Mouse (Mus musculus): ENCODE results near the gene Fam166a.

Gene Fam166a

DNA sequence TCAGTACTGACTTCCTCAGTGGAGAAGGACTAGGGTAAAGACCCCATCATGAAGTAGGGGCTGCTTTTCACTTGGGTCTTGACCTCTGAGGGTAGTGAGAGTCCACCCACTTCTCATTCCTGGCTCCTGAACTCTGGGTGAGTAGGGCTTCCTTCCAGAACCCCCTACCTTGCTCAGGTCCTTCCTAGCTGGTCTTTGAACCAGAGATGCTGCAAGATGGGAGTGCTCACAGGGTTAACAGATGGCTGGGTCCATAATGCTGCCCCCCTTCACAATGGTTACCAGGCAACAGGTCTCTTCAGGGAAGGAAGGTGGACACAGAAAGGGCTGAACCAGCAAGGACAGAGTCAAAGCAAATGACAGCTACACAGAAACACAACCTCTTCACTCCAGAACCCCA lies at the start of gene Fam166a:
Fam166a (plus strand) TSS at position 301 of the 400 bp plus-strand sequence.
- no peak for DNase-seq (ENCODE audit: extremely low read depth, low read depth, low spot score)

DNA sequence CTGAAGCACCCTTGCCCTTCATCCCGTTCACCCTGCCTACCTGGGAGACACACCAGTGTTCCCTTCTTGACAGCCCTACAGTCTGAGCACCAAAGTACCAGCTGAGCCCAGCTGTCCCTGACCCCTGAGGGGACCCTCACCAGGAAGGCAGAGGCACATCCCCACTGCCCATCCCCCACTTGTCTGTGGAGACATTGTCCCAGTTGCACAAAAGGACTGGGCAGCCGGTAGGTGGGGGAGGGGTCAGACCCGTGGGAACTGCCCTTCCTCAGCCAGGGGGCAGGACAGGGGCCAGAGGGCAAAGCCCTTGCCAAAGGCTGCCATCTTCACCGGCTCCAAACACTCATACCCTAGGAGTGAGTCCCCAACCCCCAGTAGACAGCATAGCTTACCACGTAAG lies 48.8 kb upstream of the Fam166a start:
- DNase-seq (ENCODE audit: extremely low read depth, low read depth, low spot score) = no peak

DNA sequence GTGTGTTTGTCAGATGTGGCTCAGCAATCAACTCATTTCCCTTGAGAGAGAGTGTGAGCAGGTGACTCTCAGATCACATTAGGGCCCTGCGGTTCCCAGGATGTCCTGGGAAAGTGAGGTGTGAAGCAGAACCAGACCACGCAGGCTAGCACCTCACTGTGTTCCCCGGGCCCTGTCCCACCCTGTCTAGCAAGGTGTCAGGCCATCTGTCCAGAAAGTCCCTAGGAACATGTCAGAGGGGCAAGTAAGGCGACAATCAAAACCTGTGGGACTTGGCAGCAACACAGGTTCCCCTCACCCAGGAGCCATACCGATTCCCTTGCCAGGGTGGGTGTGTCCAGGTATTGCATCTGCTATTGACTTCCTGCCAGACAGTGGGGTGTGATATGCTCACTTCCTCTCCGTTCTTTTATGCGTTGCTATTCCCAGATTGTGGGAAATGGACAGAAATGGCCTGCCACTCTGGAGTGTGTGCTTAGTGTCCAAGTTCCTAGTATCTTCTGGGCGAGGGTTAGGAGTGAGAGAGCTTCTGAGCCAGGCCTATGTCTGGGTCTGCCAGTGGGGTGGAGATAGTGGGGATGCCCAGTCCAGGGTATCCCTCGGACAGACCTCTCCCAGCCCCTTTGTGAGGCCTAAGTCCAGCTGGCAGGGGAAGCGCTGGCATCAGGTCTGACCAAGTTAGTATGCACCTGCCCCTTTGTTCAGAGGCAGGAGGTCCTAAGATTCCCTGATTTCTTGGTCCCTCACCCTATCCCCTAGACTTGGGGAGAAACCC lies 48.0 kb upstream of the Fam166a start:
- no peak for DNase-seq (ENCODE audit: extremely low read depth, low read depth, low spot score)

DNA sequence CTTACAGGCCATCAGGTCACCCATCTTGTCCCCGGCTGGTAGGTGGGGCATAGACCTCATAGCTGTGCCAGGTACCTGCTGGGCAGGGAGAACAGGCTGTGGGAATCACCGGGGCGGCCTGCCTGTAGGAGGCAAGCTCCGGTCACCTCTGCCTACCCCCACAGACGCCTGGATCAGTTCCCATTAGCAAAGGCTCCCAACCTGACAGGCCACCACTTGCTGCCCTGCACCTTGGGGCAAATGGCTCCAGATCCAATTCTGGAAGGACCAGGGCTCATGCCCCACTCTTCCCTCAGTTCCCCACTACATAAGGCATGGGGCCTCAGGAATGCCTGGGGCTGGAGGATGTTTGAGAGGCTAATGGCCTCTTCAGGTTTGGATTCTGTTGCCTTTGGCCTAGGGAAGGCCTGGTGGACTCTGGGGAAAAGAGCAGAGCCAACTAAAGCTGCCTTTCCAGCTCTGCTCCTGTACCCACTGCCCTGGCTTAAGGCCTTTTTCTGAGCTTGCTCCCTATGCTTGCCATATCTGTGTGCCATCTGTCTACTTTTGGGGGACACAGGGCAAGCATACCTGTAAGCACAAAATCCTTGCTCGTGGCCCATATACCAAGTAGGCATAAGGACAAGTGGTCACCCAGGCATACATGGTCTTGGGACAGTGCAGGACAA lies 47.3 kb upstream of the Fam166a start:
- DNase-seq (ENCODE audit: extremely low read depth, low read depth, low spot score) = no peak

DNA sequence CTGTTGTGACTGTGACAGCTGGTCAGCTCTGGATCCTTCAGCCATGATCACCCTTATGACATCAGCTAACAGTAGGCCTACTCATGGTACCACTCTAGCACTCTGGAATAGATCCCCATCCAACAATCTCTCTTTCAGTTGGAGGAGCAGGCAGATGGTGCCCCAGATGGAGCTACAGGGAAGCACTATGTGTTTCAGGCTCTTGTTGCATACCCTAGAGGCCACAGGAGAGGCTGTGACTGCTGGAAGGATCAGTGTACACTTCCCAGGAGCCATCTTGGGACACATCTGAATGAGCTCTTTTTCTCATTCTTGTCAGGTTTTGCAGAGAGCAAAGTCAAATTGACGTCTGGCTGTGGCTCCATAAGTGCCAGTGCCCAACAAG lies 46.8 kb upstream of the Fam166a start:
- no peak for DNase-seq (ENCODE audit: extremely low read depth, low read depth, low spot score)

DNA sequence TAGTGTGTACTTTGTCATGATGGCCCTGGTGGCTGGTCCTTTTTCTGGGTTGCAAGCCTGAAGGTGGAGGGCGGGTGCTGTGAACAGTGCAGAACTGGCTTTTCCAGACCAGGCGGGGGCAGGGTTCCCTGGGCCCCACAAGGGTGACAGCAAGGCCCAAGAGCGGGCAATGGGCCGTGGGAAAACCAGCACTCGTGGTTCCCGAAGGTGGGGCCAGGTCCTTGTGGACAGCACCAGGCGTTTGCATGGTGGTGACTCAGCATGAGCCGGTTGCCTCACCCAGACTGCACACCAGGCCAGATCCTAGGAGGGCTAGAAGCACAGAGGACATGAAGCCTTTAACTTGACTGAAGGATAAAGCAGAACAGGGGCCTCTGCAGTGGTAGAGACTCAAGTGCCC lies 45.9 kb upstream of the Fam166a start:
- DNase-seq (ENCODE audit: extremely low read depth, low read depth, low spot score) = no peak

DNA sequence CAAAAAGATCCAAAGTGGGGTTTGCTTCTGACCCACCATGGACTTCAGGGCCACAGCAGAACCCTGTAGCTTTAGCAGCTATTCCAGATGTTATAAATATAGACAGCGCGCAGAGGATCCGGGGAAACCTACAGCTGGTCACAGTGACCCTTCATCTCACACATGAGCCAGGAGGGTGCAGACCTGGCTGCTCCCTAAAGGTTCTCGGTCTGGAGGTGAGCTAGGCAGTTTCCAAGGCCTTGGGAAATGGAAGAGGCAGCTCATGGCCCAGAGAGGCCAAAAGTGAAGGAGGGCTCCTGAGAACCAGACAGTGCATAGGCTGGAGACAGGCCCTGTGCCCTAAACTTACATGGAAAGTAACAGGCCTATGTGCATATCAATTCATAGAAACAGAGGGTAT lies 44.7 kb upstream of the Fam166a start:
- no peak for DNase-seq (ENCODE audit: extremely low read depth, low read depth, low spot score)

DNA sequence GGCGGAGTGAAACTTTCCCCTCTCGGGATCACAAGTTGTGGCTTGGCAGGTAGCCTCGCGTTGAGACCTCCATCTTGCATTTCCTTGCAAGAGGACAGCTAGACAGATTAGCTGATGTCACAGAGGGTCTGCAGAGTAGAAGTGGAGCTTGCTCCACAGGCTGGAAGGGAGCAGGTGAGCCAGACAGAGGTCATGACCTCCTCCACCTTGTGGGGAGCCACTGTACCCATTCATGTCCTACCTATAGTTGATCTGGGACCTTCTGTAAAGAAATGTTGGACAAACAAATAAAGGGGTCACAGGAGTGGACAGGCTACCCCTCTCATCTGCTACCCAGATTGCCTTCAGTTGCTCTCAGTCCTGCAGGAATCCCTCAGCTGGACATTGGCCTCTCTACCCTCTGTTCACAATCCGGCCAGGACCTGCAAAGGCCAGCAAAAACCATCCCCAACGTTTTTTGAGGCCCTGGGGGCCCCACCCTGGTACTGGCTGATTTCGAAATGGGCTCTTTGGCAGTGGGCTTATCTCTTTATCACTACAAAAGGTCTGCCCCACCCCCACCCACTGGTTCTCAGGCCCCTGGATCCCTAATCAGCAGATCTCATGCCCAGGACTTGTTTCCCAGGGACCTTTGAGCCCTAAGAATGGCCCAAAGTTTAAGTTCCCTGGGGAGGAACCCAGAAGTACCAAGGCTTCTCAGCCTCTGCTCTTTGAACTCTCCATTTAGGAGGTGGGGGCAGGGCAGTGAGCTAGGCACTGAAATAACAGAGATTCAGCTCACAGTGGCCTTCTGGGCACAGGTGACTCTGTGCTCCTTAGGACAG lies 43.5 kb upstream of the Fam166a start:
- no peak for DNase-seq (ENCODE audit: extremely low read depth, low read depth, low spot score)

DNA sequence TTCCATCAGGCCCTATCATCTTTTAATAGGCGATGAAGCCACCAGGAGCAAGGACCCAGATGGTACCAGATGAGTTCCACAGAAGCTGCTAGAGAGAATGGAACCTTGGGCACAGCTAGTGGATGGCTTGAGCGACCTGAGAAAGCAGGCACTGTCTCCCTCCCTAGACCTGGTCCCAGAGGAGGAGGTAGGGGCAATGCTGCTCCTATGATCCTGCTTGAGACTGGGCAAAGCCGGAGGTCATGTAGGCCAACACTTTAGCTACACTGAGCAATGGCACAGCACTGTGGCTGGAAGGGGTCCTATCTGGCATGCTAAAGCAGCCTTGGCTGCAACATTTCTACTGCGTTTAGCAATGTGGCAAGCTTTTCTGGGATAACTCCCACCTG lies 42.9 kb upstream of the Fam166a start:
- no peak for DNase-seq (ENCODE audit: extremely low read depth, low read depth, low spot score)

DNA sequence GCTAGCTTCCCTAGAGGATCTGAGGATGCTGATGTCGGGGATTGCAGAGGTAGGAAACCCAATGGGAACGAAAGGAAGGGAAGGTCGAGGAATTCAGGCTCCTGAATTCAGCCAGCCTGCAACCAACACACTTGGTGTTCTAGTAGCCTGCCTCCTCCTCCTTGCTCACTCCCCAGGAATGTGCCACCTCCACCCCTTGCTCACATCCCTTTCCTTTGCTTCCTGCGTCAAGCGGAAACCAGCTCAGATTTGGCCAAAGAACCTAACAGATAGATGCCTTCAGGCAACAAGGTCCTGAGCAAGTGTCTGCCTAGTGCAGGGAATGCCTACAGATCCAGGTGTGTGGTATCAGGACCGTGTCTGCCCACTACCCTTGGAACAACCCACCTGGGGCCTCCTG lies 42.0 kb upstream of the Fam166a start:
- DNase-seq (ENCODE audit: extremely low read depth, low read depth, low spot score) = no peak

DNA sequence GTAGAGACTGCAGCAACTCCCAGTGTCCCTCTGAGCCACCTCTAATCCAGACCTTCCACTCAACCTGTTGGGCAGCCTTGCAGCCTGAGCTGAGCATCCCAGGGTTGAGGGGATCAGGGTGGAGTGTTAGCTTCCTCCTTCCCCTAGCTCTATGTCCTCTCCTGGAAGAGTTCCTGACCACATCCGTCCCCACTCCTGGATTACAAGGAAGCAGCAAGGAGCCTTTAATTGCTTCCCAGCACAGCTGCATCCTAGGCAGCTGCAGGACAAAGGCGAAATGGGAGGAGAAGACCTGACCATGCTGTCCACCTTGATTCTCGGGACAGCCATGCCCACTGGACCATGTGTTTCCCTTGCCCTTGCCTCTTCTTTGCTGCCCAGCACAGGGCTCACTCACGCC lies 41.5 kb upstream of the Fam166a start:
- no peak for DNase-seq (ENCODE audit: extremely low read depth, low read depth, low spot score)

DNA sequence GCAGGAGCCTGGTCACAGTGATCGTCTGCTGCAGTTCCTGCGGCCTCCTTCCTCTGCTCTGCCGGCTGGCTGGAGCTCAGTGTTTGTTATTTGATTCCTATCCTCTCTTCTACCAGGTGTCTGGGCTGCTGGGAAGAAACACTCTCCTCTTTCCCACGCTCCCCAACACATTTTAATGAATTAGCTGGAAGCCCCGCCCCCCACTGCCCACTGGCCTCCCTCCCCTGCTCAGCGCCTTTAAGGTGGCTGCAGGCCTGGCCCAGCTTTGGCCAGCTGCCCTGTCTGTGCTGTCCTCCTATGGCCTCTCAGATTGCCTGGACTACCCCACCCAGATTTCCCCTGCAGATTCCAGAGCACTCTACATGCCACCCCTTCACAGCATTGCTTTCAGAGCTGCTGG lies 40.9 kb upstream of the Fam166a start:
- DNase-seq (ENCODE audit: extremely low read depth, low read depth, low spot score) = no peak

DNA sequence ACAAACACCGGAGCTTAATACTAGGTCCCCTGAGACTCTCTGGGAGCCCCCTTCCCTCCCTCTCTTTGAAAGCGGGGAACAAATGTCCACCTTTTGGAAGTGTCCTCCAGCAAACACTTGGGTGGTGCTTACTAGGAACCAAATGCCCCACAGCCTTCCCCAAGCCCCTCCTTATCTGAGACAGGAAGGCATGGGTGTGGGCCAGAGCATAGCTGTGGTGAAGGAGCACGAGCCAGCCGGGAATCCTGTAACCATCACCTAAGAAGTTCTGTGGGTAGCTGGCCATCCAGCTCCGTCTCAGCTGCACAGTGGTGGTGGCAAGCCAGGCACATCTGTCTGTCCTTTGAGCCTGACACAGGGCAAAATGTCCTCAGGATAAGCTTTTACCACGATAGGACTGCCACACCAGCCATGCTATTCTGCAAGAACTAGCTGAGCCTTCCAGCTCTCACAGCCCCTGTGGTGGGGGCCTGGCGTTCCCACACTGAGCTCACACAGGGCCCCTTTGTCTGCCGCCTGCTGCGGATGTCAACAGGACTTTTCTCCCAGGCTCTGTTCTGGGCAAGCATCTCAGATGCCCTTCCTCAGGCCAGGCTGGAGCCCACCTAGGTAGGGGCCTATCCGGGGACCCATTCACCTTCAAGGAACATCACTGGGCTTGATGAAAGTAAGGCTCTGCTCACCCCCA lies 40.1 kb upstream of the Fam166a start:
- DNase-seq (ENCODE audit: extremely low read depth, low read depth, low spot score) = no peak

DNA sequence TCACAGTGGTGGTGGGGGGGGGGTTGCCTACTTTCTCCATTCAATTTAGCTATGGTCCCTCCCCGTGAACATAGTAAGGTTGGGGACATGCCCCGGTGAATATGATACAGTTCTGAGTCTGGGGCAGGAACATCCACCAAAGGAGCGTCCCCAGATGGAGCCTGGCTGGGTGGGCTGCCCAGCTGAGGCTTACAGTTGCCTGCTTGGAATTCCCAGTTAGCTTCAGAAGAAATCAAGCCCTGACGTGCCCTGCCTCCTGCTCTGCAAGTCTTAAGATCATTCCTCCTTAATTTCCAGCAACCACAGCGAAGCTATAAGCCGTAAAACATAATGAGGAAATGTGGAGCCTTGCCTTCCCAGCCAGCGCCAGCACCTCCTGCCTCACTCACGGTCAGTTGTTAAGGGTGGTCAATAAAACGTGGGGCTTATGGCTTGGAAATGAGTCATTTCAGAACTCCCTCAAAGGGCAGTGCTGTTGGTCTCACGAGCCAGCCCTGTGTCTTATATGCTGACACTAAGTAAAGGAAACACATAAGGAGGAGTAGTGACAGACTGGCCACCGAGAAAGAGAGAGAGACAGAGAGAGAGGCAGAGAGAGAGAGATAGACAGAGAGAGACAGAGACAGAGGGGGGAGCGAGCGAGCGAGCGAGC lies 38.9 kb upstream of the Fam166a start:
- no peak for DNase-seq (ENCODE audit: extremely low read depth, low read depth, low spot score)

DNA sequence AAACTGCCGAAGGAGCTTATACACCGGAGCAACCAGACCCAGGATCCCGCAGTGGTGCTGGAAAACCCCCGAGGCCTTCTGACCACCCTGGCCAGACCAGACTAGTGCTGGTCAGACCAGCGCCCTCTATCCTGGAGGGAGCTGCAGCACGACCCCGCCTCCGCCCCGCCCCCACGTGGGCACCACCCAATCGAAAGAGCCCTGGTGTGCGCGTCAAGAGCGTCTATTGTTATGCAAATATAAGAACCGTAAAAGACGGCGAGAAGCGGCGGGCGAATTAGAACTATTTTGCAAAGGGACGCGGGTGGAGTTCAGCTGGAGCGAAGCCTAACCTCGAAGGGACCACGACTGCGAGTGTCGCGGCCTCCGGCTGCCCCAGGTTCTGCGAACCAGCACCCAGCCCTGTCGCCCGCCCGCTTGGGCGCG lies 38.1 kb upstream of the Fam166a start, which contains the start of gene Nrarp:
Nrarp (plus strand) TSS at position 281 of the 426 bp plus-strand sequence.
- DNase-seq (ENCODE audit: extremely low read depth, low read depth, low spot score) = no peak

DNA sequence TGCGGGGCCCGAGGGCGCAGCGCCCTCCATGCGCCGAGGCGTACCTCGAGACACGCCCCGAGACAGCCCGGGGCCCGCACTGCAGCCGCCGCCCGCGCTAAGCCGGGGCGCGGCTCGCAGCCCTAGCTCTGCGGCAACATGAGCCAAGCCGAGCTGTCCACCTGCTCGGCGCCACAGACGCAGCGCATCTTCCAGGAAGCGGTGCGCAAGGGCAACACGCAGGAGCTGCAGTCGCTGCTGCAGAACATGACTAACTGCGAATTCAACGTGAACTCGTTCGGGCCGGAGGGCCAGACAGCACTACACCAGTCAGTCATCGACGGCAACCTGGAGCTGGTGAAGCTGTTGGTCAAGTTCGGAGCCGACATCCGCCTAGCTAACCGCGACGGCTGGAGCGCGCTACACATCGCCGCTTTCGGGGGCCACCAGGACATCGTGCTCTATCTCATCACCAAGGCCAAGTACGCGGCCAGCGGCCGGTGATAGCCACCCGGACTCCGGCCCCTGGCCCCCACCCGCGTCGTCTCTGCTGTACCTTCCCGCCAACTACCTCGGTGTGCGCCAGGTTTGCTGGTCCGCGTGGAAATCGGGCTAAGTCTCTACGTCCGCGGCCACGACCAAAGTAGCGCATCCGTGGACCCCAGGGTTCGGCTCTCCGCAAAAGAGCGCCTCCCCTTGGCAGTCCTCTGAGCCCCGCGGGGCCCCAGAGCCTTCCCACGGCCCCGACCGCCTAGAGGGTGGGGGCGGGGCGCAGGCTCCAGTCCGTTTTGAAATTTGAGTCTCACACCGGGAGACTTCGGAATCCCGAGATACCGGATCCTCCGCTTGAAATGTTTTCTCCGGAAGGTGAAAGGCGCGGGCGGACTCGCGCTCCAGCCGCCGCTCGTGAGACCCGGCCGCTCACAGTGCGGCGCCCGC lies 37.3 kb upstream of the Fam166a start:
- DNase-seq (ENCODE audit: extremely low read depth, low read depth, low spot score) = no peak

DNA sequence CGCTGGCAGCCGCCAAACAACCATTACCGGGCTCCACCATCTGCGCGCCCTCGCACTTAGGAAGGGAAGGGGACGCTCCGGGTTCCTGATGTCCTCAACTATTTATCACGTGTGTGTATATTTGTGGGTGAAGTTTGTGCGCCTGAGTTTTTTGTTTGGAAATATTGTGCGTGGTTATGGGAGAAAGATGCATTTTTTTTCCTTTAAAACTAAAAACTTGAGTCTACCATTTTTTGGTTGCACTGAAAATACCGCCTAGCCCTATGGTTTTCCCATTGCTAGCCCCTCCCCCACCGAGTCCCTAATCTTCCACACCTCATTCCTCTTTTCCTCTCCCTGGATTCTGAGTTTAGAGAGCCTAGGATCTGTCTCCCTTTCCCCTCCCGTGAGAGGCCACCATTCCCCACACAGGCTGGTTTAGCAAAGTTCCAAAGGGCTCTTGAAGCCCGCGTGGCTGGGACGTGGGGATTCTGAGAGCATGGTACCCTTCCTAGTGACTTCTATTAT lies 36.6 kb upstream of the Fam166a start:
- DNase-seq (ENCODE audit: extremely low read depth, low read depth, low spot score) = no peak

DNA sequence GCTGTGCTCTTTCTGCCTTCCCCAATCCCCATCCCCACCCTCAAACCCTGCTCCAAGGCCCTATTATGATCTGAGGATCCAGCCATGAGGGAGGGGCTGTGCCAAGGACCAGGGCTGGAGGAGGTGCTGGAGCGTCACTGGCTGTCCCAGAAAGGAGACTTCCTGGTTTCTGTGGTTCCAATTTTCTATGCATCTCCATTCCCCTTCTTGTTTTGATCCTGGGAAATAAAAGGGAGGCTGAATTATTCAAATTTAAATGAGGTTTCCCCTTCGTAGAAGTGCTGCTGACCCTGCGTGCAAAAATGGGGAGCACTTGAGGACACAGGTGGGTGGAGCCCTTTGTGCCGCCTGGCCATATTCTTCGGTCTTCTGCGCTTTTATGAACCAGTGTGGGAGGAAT lies 35.9 kb upstream of the Fam166a start:
- DNase-seq (ENCODE audit: extremely low read depth, low read depth, low spot score) = no peak

DNA sequence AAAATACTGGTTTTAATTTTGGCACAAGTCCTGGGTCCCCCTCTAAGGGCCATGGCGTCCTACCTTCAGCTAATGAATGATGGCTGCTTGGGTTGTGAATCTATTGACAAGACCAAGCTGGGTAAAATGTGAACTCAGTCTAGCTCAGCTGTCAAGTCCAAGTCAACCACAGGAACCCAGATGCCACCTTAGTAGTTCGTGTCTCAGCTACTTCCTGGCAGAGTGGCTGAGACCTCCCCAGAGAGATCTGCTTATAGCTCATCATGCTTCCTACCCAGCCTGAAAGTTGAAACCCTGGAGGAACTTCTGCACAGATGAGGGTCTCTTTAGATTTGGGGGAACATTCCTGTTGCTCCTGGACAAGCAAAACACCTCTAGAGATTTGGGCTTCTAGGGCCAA lies 35.2 kb upstream of the Fam166a start:
- no peak for DNase-seq (ENCODE audit: extremely low read depth, low read depth, low spot score)

Measured in fat pad, adult 2 months (tissue).